In genomic region chr3:130758157-130758841, GRCm38 (mm10) we compare ENCODE assay signal across 21 mouse cellular contexts. TPM values are rescaled to one million over a fixed set of nuclear protein-coding genes. Genes with fewer than 3 reads are reported as not detected.
DNase-seq lines count a peak whose midpoint lies in the region; ATAC-seq lines count a peak whose summit lies in the region.
"Had no signal": no experiment of that assay in that cellular context is flagged by ENCODE, and none has a peak within 500 bp of the region (broad histone marks: within the 10 kb centered on the region; RNA-seq: fewer than 3 reads in every experiment).

No protein-coding gene starts in this region.

- no peak overlapping the region for H3K4me2 ChIP-seq in embryonic facial prominence, embryonic 11.5 days (ENCODE audit: low read depth, low read length)
- H3K4me2 ChIP-seq in midbrain, embryonic 14.5 days (ENCODE audit: low read length), result peak overlapping the region; percentile 24
- H3K4me2 ChIP-seq in intestine, embryonic 16.5 days (ENCODE audit: low read depth, low read length), result no peak overlapping the region
- H3K4me2 ChIP-seq: embryonic facial prominence, embryonic 12.5 days; heart, embryonic 11.5 days; liver, embryonic 12.5 days; lung, embryonic 15.5 days had no signal

- H3K4me3 ChIP-seq in embryonic facial prominence, embryonic 11.5 days (ENCODE audit: low read depth, low read length), result no peak overlapping the region
- H3K4me3 ChIP-seq in embryonic facial prominence, embryonic 10.5 days, result no peak overlapping the region
- H3K4me3 ChIP-seq in midbrain, embryonic 14.5 days (replicated peaks; ENCODE audit: low read depth, low read length), result no peak overlapping the region
- H3K4me3 ChIP-seq in intestine, embryonic 16.5 days (ENCODE audit: low read length), result no peak overlapping the region
- H3K4me3 ChIP-seq: embryonic facial prominence, embryonic 12.5 days; liver, embryonic 12.5 days; lung, embryonic 15.5 days had no signal

- no peaks in the 10 kb centered on the region for H3K36me3 ChIP-seq in embryonic facial prominence, embryonic 11.5 days (replicated peaks; ENCODE audit: control insufficient read depth, insufficient read depth, low read depth, low read length)
- H3K36me3 ChIP-seq in embryonic facial prominence, embryonic 10.5 days (replicated peaks), result no peaks in the 10 kb centered on the region
- no peaks in the 10 kb centered on the region for H3K36me3 ChIP-seq in midbrain, embryonic 14.5 days (ENCODE audit: control insufficient read depth, insufficient read depth, low read length)
- no peaks in the 10 kb centered on the region for H3K36me3 ChIP-seq in intestine, embryonic 16.5 days (ENCODE audit: control insufficient read depth, insufficient read depth, low read length)
- H3K36me3 ChIP-seq: embryonic facial prominence, embryonic 12.5 days; liver, embryonic 12.5 days; lung, embryonic 15.5 days had no signal

- no peak overlapping the region for H3K27ac ChIP-seq in embryonic facial prominence, embryonic 11.5 days (replicated peaks; ENCODE audit: low read depth, low read length)
- no peak overlapping the region for H3K27ac ChIP-seq in embryonic facial prominence, embryonic 10.5 days (replicated peaks)
- peak overlapping the region; percentile 67; the same call in 1 of the 2 replicates for H3K27ac ChIP-seq in midbrain, embryonic 14.5 days (replicated peaks; ENCODE audit: low read depth, low read length)
- no peak overlapping the region for H3K27ac ChIP-seq in intestine, embryonic 16.5 days (ENCODE audit: low read length)
- H3K27ac ChIP-seq: liver, embryonic 12.5 days; lung, embryonic 15.5 days; stomach, postnatal 0 days had no signal

- DNase-seq in embryonic facial prominence, embryonic 11.5 days (ENCODE audit: low spot score), result peak; percentile 26
- no peak for DNase-seq in embryonic facial prominence, embryonic 10.5 days (ENCODE audit: low spot score)
- peak; percentile 5 for DNase-seq in right cerebral cortex, postnatal 4 days
- DNase-seq in right cerebral cortex, postnatal 10 days (ENCODE audit: low spot score in 2 of 2), result no peak
- DNase-seq in midbrain, embryonic 14.5 days, result peak; percentile 58
- DNase-seq in ovary, postnatal 14 days (ENCODE audit: low spot score), result no peak
- no peak for DNase-seq in ovary, adult 18-20 months (ENCODE audit: low spot score)
- DNase-seq: adrenal gland, postnatal 14 days; cerebellum, postnatal 36 days; gastrocnemius, postnatal 25 days; heart, postnatal 36 days; kidney, adult 18-20 months; kidney, postnatal 25 days; right cerebral cortex, adult 18-20 months; thymus, postnatal 36 days had no signal

- no peaks in the 10 kb centered on the region for H3K9me3 ChIP-seq in embryonic facial prominence, embryonic 11.5 days (replicated peaks; ENCODE audit: control insufficient read depth, low read length)
- H3K9me3 ChIP-seq in embryonic facial prominence, embryonic 10.5 days, result no peaks in the 10 kb centered on the region
- H3K9me3 ChIP-seq in midbrain, embryonic 14.5 days (ENCODE audit: control insufficient read depth, low read length), result no peaks in the 10 kb centered on the region
- no peaks in the 10 kb centered on the region for H3K9me3 ChIP-seq in intestine, embryonic 16.5 days (ENCODE audit: control insufficient read depth, low read length)
- H3K9me3 ChIP-seq: embryonic facial prominence, embryonic 12.5 days; liver, embryonic 12.5 days; lung, embryonic 15.5 days had no signal

- no peak overlapping the region for H3K9ac ChIP-seq in embryonic facial prominence, embryonic 11.5 days (replicated peaks; ENCODE audit: low read length)
- H3K9ac ChIP-seq in midbrain, embryonic 14.5 days (replicated peaks; ENCODE audit: low read length), result no peak overlapping the region
- H3K9ac ChIP-seq in intestine, embryonic 16.5 days (ENCODE audit: low read depth, low read length), result no peak overlapping the region
- H3K9ac ChIP-seq: embryonic facial prominence, embryonic 12.5 days; liver, embryonic 12.5 days; lung, embryonic 15.5 days had no signal

- 58% methylated on average over 15 of the region's 15 CpGs for WGBS in embryonic facial prominence, embryonic 11.5 days
- 62% methylated on average over 15 of the region's 15 CpGs for WGBS in embryonic facial prominence, embryonic 10.5 days
- WGBS in midbrain, embryonic 14.5 days, result 28% methylated on average over 15 of the region's 15 CpGs
- WGBS in intestine, embryonic 16.5 days, result 78% methylated on average over 15 of the region's 15 CpGs

- no peak for ATAC-seq in embryonic facial prominence, embryonic 11.5 days (replicated peaks; ENCODE audit: insufficient number of reproducible peaks, low FRiP score, low TSS enrichment, low read depth)
- ATAC-seq in midbrain, embryonic 14.5 days (ENCODE audit: low FRiP score, low TSS enrichment), result peak; percentile 61; the same call in 1 of the 2 replicates
- no peak for ATAC-seq in intestine, embryonic 16.5 days
- ATAC-seq: liver, embryonic 12.5 days had no signal

- no peaks in the 10 kb centered on the region for H3K4me1 ChIP-seq in embryonic facial prominence, embryonic 11.5 days (ENCODE audit: control insufficient read depth, insufficient read depth, low read length)
- peaks cover 10% of the 10 kb centered on the region for H3K4me1 ChIP-seq in embryonic facial prominence, embryonic 10.5 days
- H3K4me1 ChIP-seq in midbrain, embryonic 14.5 days (ENCODE audit: control insufficient read depth, insufficient read depth, low read length), result peaks cover 13% of the 10 kb centered on the region
- H3K4me1 ChIP-seq in intestine, embryonic 16.5 days (ENCODE audit: control insufficient read depth, insufficient read depth, low read length), result no peaks in the 10 kb centered on the region
- H3K4me1 ChIP-seq: embryonic facial prominence, embryonic 12.5 days; liver, embryonic 12.5 days had no signal

- H3K27me3 ChIP-seq in embryonic facial prominence, embryonic 11.5 days (ENCODE audit: control insufficient read depth, insufficient read depth, low read length), result no peaks in the 10 kb centered on the region
- no peaks in the 10 kb centered on the region for H3K27me3 ChIP-seq in embryonic facial prominence, embryonic 10.5 days (replicated peaks; ENCODE audit: low read depth, poor library complexity, severe bottlenecking)
- H3K27me3 ChIP-seq in midbrain, embryonic 14.5 days (ENCODE audit: control insufficient read depth, insufficient read depth, low read length), result no peaks in the 10 kb centered on the region
- no peaks in the 10 kb centered on the region for H3K27me3 ChIP-seq in intestine, embryonic 16.5 days (replicated peaks; ENCODE audit: control insufficient read depth, insufficient read depth, low read length)
- H3K27me3 ChIP-seq: embryonic facial prominence, embryonic 12.5 days; liver, embryonic 12.5 days; lung, embryonic 15.5 days had no signal

RNA-seq across cellular contexts. Expression of gene Rpl34, which starts 28.1 kb away (rescaled TPM):
- polyA plus RNA-seq in embryonic facial prominence, embryonic 11.5 days (2014; fragmentation: Nextera tagmentation; extraction: Ambion mirVana), result 760 and 837 TPM in 2 replicates
- polyA plus RNA-seq in embryonic facial prominence, embryonic 10.5 days (2016; fragmentation: Nextera tagmentation; extraction: Ambion mirVana), result 961 and 964 TPM in 2 replicates
- 612 and 730 TPM in 2 replicates for polyA plus RNA-seq in midbrain, embryonic 14.5 days (2014; fragmentation: Nextera tagmentation; extraction: Ambion mirVana)
- polyA plus RNA-seq in intestine, embryonic 16.5 days (2015; fragmentation: Nextera tagmentation; extraction: Ambion mirVana), result 753 and 810 TPM in 2 replicates

RNA-seq across cellular contexts. Expression of gene Ostc, which starts 49.1 kb away (rescaled TPM):
- polyA plus RNA-seq in embryonic facial prominence, embryonic 11.5 days (2014; fragmentation: Nextera tagmentation; extraction: Ambion mirVana), result 385 and 403 TPM in 2 replicates
- 314 TPM in 2 replicates for polyA plus RNA-seq in embryonic facial prominence, embryonic 10.5 days (2016; fragmentation: Nextera tagmentation; extraction: Ambion mirVana)
- polyA plus RNA-seq in midbrain, embryonic 14.5 days (2014; fragmentation: Nextera tagmentation; extraction: Ambion mirVana), result 223 and 240 TPM in 2 replicates
- polyA plus RNA-seq in intestine, embryonic 16.5 days (2015; fragmentation: Nextera tagmentation; extraction: Ambion mirVana), result 390 and 398 TPM in 2 replicates

Comparison
In these comparisons a context has a peak if more than half of its experiments do, and no peak if none do; other contexts are left out.
1. DNase-seq: peak in embryonic facial prominence, embryonic 11.5 days (single experiment), right cerebral cortex, postnatal 4 days (single experiment) and midbrain, embryonic 14.5 days (single experiment); none in embryonic facial prominence, embryonic 10.5 days (single experiment), right cerebral cortex, postnatal 10 days (0 of 2), ovary, postnatal 14 days (single experiment) and ovary, adult 18-20 months (single experiment).